Mouse (Mus musculus) ES-Bruce4 (cell line): ENCODE data around the gene Olfr700. TPM values are rescaled to one million over a fixed set of nuclear protein-coding genes. Genes with fewer than 3 reads are reported as not detected.
"Not testable (repeated sequence)": the region's sequence is repeated elsewhere in the genome, so short reads cannot be mapped to it uniquely, and the experiment has no call there.

Experiments
- H3K27ac ChIP-seq: 2 replicates; pipeline ENCODE4 v1.5.1; 2012; ENCODE audit warnings: low read length, inconsistent platforms; ENCODE audit not compliant: insufficient read depth
- H3K27me3 ChIP-seq: 2 replicates; pipeline ENCODE4 v1.6.1; 2012; ENCODE audit warnings: mild to moderate bottlenecking, low read length, inconsistent platforms; ENCODE audit not compliant: control insufficient read depth, poor library complexity, insufficient read depth, severe bottlenecking
- H3K36me3 ChIP-seq: 2 replicates; pipeline ENCODE4 v1.6.1; 2012; ENCODE audit warnings: inconsistent platforms, mild to moderate bottlenecking, low read length, moderate library complexity; ENCODE audit not compliant: control insufficient read depth, poor library complexity, insufficient read depth, severe bottlenecking
- H3K4me1 ChIP-seq: one replicate; pipeline ENCODE4 v1.8.1; 2011; ENCODE audit warnings: low read length; ENCODE audit not compliant: control insufficient read depth, insufficient read depth
- H3K4me3 ChIP-seq: 2 replicates; pipeline ENCODE4 v1.5.1; 2011; ENCODE audit warnings: low read depth, mild to moderate bottlenecking, low read length
- H3K9ac ChIP-seq: 2 replicates; pipeline ENCODE4 v1.6.1; 2012; ENCODE audit warnings: low read depth, mild to moderate bottlenecking, inconsistent platforms; ENCODE audit not compliant: poor library complexity, severe bottlenecking
- H3K9me3 ChIP-seq: replicated peaks from 2 replicates; pipeline ENCODE4 v1.6.1; 2012; ENCODE audit warnings: mild to moderate bottlenecking, low read length, inconsistent platforms; ENCODE audit not compliant: control insufficient read depth, poor library complexity, insufficient read depth, severe bottlenecking
- CTCF ChIP-seq: IDR thresholded peaks from one replicate; pipeline ENCODE4 v1.8.1; 2011; ENCODE audit warnings: low read depth, low read length
- EP300 ChIP-seq: IDR thresholded peaks from 2 replicates; pipeline ENCODE4 v1.6.1; 2011; ENCODE audit warnings: low read depth, low read length; ENCODE audit not compliant: insufficient read depth
- POLR2A ChIP-seq: IDR thresholded peaks from one replicate; pipeline ENCODE4 v1.8.1; 2011; ENCODE audit warnings: low read length; ENCODE audit not compliant: insufficient read depth
- polyA plus RNA-seq: library from polyadenylated mRNA; stranded (reverse); fragments of >200 nt; gene quantifications from 2 replicates; pipeline ENCODE4 v1.2.4, GENCODE M21; 2011; ENCODE audit warnings: low read depth; ENCODE audit not compliant: missing spikeins, insufficient read depth, insufficient read length

Olfr700 gene
- polyA plus RNA-seq, 1 experiment = not detected

DNA sequence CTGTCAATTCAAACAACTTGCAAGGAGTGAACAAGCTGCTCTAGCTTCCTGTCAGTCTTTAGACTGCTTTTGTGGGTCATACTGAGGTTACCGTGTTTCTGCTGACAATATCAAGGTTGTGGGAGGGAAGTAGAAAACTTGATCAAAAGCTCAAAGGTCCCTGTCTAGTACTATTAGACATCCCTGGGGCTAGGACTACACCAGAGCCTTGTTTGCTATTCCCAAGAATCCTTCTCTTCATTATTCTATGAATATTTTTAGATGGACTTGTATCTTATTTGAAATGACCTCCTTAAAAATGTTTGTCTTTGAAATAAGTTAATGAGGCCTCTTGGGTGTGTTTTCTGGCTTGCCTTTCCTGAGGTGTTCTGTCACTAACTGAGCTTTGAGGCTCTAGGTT is 15.5 kb downstream of the Olfr700 start, which contains the start of gene Olfr699:
TSS of gene Olfr699 (minus strand) at position 101 of the 400 bp plus-strand sequence.
- Histone ChIP-seq H3K4me3 (no peak within 1 kb of the TSS), H3K4me1 (no peaks in the 10 kb centered on the region), H3K27me3 (no peaks in the 10 kb centered on the region), H3K9ac (no peak within 1 kb of the TSS), H3K9me3 (no peaks in the 10 kb centered on the region), H3K27ac (no peak within 1 kb of the TSS), H3K36me3 (no peaks in the 10 kb centered on the region)
- TF ChIP-seq CTCF (no peak), POLR2A (no peak), EP300 (no peak)

DNA sequence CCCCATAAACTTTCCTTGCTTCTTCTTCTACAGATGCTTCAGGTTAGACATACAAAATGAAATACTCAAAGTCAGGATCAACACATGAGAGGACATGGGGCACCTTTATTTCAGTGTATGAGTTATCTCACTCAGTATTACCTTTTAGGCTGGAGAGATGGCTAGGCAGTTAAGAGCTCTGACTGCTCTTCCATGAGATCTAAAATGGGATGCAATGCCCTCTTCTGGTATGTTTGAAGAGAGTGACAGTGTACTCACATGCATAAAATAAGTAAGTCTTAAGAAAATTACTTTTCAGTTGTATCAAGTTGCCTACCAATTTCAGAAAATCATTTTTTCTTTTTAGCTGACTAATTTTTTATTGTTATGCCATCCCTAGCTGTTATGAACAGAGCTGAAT is 20.3 kb downstream of the Olfr700 start:
- Histone ChIP-seq H3K27ac (no peak overlapping the region), H3K4me3 (no peak overlapping the region), H3K36me3 (no peaks in the 10 kb centered on the region), H3K9ac (no peak overlapping the region), H3K4me1 (no peaks in the 10 kb centered on the region), H3K27me3 (no peaks in the 10 kb centered on the region), H3K9me3 (no peaks in the 10 kb centered on the region)
- no peak for TF ChIP-seq CTCF
- TF ChIP-seq EP300 = no peak

DNA sequence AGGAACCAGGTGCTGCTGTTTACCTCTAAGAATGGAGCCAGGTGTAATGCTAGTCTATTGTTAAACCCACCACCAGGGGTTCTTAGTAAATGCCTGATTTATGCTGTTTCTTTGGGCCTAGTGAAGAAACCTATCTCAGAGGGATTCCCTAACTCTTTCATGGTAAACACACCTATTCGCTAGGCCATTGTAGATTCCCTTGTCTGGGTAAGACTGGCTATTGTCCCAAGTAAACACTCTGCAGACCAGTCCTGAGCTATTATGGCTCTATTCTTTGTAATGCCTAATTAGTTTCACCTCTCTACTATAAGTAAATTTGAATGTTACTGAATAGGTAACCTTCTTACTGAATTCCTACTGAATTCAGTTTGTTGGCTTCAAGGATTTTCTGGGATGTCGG is 47.6 kb downstream of the Olfr700 start:
- H3K27ac ChIP-seq, H3K27me3 ChIP-seq, H3K36me3 ChIP-seq, H3K9me3 ChIP-seq, H3K9ac ChIP-seq, H3K4me3 ChIP-seq, H3K4me1 ChIP-seq: not testable (repeated sequence)

DNA sequence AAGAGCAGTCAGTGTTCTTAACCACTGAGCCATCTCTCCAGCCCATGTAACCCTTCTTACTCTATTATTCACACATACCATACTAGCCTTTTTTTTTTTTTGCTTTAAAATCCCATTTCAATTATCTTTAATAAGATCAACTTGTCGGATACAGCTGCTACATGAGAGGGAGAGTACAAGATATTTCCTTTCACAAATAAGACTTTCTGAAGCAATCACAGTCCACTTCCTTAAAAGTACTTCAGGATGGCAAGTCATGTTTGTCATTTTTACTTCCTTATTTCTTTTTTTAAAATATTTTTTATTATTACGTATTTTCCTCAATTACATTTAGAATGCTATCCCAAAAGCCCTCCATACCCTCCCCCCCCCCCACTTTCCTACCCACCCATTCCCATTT is 49.8 kb downstream of the Olfr700 start:
- Histone ChIP-seq H3K27ac (no peak overlapping the region), H3K36me3 (no peaks in the 10 kb centered on the region), H3K4me3 (no peak overlapping the region), H3K27me3 (no peaks in the 10 kb centered on the region), H3K9me3 (no peaks in the 10 kb centered on the region), H3K9ac (no peak overlapping the region), H3K4me1 (no peaks in the 10 kb centered on the region)
- no peak for TF ChIP-seq EP300
- TF ChIP-seq CTCF = no peak
- no peak for TF ChIP-seq POLR2A

Other genes with a start within 250 kb of the Olfr700 start
- not detected in 2 replicates for gene Olfr693, start 128.2 kb downstream of the Olfr700 start, polyA plus RNA-seq
- gene Olfr694, start 117.0 kb downstream of the Olfr700 start, polyA plus RNA-seq = not detected in 2 replicates
- gene Olfr695, start 92.4 kb downstream of the Olfr700 start, polyA plus RNA-seq = not detected in 2 replicates
- gene Olfr697, start 66.4 kb downstream of the Olfr700 start, polyA plus RNA-seq = not detected in 2 replicates
- gene Olfr698, start 53.4 kb downstream of the Olfr700 start, polyA plus RNA-seq = not detected in 2 replicates
- not detected in 2 replicates for gene Olfr699, start 15.6 kb downstream of the Olfr700 start, polyA plus RNA-seq
- gene Olfr701, start 5.3 kb upstream of the Olfr700 start, polyA plus RNA-seq = not detected in 2 replicates
- gene Olfr702, start 25.1 kb upstream of the Olfr700 start, polyA plus RNA-seq = not detected in 2 replicates
- not detected in 2 replicates for gene Olfr703, start 34.5 kb upstream of the Olfr700 start, polyA plus RNA-seq
- gene Olfr704, start 54.4 kb upstream of the Olfr700 start, polyA plus RNA-seq = not detected in 2 replicates
- gene Olfr705, start 68.1 kb upstream of the Olfr700 start, polyA plus RNA-seq = not detected in 2 replicates
- gene Olfr706, start 79.3 kb upstream of the Olfr700 start, polyA plus RNA-seq = not detected in 2 replicates
- gene Olfr707, start 92.4 kb upstream of the Olfr700 start, polyA plus RNA-seq = not detected in 2 replicates
- gene Olfr1532-ps1, start 99.2 kb upstream of the Olfr700 start, polyA plus RNA-seq = not detected in 2 replicates
- not detected in 2 replicates for gene Olfr709-ps1, start 123.4 kb upstream of the Olfr700 start, polyA plus RNA-seq
- gene Olfr710, start 139.5 kb upstream of the Olfr700 start, polyA plus RNA-seq = not detected in 2 replicates
- not detected in 2 replicates for gene Olfr6, start 155.1 kb upstream of the Olfr700 start, polyA plus RNA-seq
- gene Olfr711, start 166.6 kb upstream of the Olfr700 start, polyA plus RNA-seq = not detected in 2 replicates
- gene Olfr2, start 197.2 kb upstream of the Olfr700 start, polyA plus RNA-seq = 0.11 TPM in 1 of 2 replicates, not detected in the other
- 0.09 TPM in 1 of 2 replicates, not detected in the other for gene Olfr713, start 222.3 kb upstream of the Olfr700 start, polyA plus RNA-seq